ENCODE assay signal across 8 mouse cellular contexts in the genomic region with DNA sequence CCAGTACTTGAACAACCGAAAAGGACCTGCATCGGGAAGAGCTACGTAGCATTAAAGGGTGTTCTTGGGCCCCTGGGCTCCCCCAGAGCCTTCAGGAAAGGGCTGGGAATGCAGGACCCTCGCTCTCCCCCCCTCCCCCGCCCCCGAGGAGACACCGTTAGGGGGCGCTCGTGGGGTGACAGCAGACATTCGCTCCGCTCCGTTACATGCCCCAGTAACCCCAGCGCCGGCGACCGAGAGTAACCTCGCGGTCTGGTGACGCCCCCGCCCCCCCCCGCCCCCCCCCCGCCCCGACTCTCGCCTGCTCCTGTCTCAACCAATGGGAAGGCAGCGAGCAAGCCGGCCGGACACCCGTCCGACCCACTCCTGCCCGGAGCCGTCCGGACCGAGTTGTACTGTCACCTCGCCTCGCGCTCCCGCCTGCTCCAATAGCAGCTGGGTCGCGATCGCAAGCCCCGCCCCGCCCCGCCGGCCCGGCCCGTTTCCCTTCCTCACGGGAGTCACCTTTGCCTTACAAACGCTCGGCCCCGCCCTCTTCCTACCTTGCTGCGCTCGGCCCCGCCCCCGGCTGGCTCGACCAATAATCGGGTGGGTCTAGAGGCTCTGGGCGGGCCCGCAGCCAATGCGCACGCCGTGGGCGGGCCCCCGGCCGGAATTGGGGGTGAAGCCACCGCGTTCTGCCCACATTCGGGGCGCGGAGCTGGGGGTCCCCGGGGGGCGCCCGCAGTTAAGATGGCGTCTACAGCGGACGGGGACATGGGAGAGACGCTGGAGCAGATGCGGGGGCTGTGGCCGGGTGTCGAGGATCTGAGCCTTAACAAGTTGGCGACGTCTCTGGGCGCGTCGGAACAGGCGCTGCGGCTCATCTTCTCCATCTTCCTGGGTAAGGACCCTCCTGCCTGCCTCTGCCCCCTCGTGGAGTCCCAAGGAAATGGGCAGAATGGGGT. TPM values are rescaled to one million over a fixed set of nuclear protein-coding genes. Genes with fewer than 3 reads are reported as not detected.
DNase-seq lines count a peak whose midpoint lies in the region; ATAC-seq and TF ChIP-seq lines count a peak whose summit lies in the region.

Lpcat3 (plus strand) TSS at position 551 of the 947 bp plus-strand sequence.

- 0 out of 2 replicates have a peak, but pooled peaks have one; percentile 10 for TF ChIP-seq CTCF in cortical plate, adult 2 months (IDR thresholded peaks at IDR 0.05; ENCODE audit: extremely low read depth, insufficient read depth, low read length)

- H3K27ac ChIP-seq in cortical plate, adult 2 months (ENCODE audit: insufficient read depth, low read length): peak within 1 kb of the TSS; percentile 93

- peak within 1 kb of the TSS; percentile 100 for H3K4me3 ChIP-seq in cortical plate, adult 2 months (ENCODE audit: insufficient read depth, low read length)
- H3K4me3 ChIP-seq in megakaryocyte, embryonic 14.5 days (replicated peaks): peak within 1 kb of the TSS; percentile 99

- peaks cover 31% of the 10 kb centered on the region for H3K36me3 ChIP-seq in megakaryocyte, embryonic 14.5 days (replicated peaks; ENCODE audit: low read length)

- TF ChIP-seq POLR2A in cortical plate, adult 2 months (IDR thresholded peaks at IDR 0.05; ENCODE audit: extremely low read depth, insufficient read depth, low read length): 0 out of 2 replicates have a peak, but pooled peaks have one; percentile 24

- no peaks in the 10 kb centered on the region for H3K9me3 ChIP-seq in megakaryocyte, embryonic 14.5 days

- no peaks in the 10 kb centered on the region for H3K27me3 ChIP-seq in megakaryocyte, embryonic 14.5 days (replicated peaks)

- H3K4me1 ChIP-seq in cortical plate, adult 2 months (ENCODE audit: control insufficient read depth, insufficient read depth, low read length): peaks cover 2% of the 10 kb centered on the region
- peaks cover 52% of the 10 kb centered on the region for H3K4me1 ChIP-seq in megakaryocyte, embryonic 14.5 days

- peak; percentile 98 for DNase-seq in gastrocnemius, adult 8-10 months (ENCODE audit: low spot score in 2 of 2)
- DNase-seq in hindlimb bud, embryonic 11.5 days (ENCODE audit: extremely low spot score, low read depth, low spot score): peak; percentile 62
- DNase-seq in left cerebral cortex, adult 8-10 months (ENCODE audit: low spot score in 2 of 2): peak; percentile 94 to 98
- peak; percentile 98 to 99 for DNase-seq in right cerebral cortex, postnatal 10 days (ENCODE audit: low spot score in 2 of 2)
- DNase-seq in urinary bladder, postnatal 25 days (ENCODE audit: low spot score): peak; percentile 98

- peak; percentile 96 for ATAC-seq in activated CD4-positive, CD25-positive, alpha-beta regulatory T cell, adult 4 months

RNA-seq across cellular contexts. Expression of gene Lpcat3, which starts in this region (rescaled TPM):
- 10 to 100 TPM; 24.3 to 25.9 TPM for polyA plus RNA-seq in activated CD4-positive, CD25-positive, alpha-beta regulatory T cell, adult 4 months (2017; shearing (Covaris generic))
- 45.3 and 47.6 TPM in 2 replicates for polyA plus RNA-seq in cortical plate, adult 2 months (2012; rRNA removed)
- 10 to 100 TPM; 12.6 to 18.1 (median 15.6) TPM for total RNA-seq in gastrocnemius, adult 8-10 months (2022)
- 10 to 100 TPM; 22.6 to 34.6 (median 26.1) TPM for total RNA-seq in left cerebral cortex, adult 8-10 months (2022)
- 119 and 190 TPM in 2 replicates for polyA plus RNA-seq in megakaryocyte, embryonic 14.5 days (2012; ENCODE audit: insufficient read depth, low replicate concordance)

Comparison
In these comparisons a context has a peak if more than half of its experiments do, and no peak if none do; other contexts are left out.
1. Peak in every context shown above with its lines: DNase-seq, ATAC-seq, H3K4me3 ChIP-seq and H3K27ac ChIP-seq.